Mouse (Mus musculus): ENCODE results near the gene Pum1. TPM values are rescaled to one million over a fixed set of nuclear protein-coding genes. Genes with fewer than 3 reads are reported as not detected.
A peak's percentile ranks its signal among the peaks of the same experiment; 100 is the strongest.
"Not testable (repeated sequence)": the region's sequence is repeated elsewhere in the genome, so short reads cannot be mapped to it uniquely, and the experiment has no call there.

Gene Pum1
- polyA plus RNA-seq (2015; fragmentation: Nextera tagmentation; extraction: Ambion mirVana): 137 and 142 TPM in 2 replicates

DNA sequence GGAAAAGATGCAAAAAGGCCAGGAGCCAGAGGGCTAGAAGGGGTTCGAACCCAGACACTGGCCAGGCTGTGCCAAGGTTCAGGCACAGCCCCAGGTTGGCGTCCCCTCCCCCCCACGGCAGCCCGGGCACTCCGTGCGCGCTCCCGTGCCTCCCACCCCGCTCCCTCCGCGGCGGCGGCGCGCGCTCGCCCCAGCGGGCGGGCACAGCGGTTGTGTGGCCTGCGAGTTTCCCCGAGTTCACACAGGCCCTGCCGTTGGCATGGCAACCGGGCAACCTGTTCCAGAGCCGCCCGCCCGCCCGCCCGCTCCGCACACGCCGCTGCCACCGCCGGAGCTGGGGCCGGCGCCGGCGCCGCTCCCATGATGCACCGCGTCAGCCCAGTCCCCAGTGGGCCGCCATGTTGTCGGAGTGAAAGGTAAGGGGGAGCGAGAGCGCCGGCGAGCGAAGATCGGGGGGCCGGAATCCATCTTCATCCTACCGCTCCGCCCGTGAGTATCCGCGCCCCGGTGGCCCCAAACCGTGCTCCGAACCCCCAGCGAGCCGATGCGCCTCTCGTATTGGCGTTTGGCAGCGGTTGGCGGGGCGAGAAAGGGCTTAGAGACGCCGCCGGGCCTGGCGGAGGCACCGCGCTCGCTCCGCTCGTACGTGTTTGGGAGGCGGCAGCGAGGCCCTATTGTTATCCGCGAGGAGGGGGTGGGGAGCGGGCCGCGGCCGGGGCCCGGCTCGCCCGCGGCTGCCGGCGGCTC is at the start of gene Pum1:
Pum1 (plus strand) TSS at position 343 of the 747 bp plus-strand sequence.
- Histone ChIP-seq H3K27me3 (replicated peaks; ENCODE audit: control insufficient read depth, insufficient read depth, low read length) (no peaks in the 10 kb centered on the region), H3K9me3 (ENCODE audit: control insufficient read depth, low read length) (no peaks in the 10 kb centered on the region), H3K9ac (replicated peaks; ENCODE audit: low read depth, low read length) (peak within 1 kb of the TSS; percentile 77), H3K27ac (ENCODE audit: low read length) (peak within 1 kb of the TSS; percentile 93), H3K4me3 (replicated peaks; ENCODE audit: low read length) (peak within 1 kb of the TSS; percentile 58), H3K4me2 (ENCODE audit: low read length) (peak within 1 kb of the TSS; percentile 65), H3K36me3 (ENCODE audit: control insufficient read depth, insufficient read depth) (no peaks in the 10 kb centered on the region), H3K4me1 (replicated peaks; ENCODE audit: control insufficient read depth, insufficient read depth, low read length) (peaks cover 24% of the 10 kb centered on the region)
- whole genome bisulfite sequencing: under 1% methylated on average over 82 of the region's 90 CpGs
- ATAC-seq: peak; percentile 95

DNA sequence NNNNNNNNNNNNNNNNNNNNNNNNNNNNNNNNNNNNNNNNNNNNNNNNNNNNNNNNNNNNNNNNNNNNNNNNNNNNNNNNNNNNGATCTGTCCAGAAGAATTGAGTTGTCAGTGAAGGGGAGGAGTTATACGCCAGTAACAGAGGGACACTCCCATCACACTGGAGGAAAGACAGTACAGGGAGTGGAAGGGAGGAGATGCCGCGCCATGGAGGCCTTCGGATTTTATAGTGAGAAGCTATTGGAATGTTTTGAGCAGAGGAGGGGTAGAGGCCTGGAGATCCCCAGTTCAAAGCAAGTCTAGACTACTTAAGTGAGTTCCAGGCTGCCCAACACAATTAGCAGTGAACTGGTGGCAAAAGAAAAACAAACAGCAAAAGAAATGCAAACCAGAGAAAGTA is 33.7 kb upstream of the Pum1 start:
- WGBS: 9% methylated on average over 4 of the region's 4 CpGs
- Histone ChIP-seq H3K9ac (replicated peaks; ENCODE audit: low read depth, low read length) (no peak overlapping the region), H3K4me3 (replicated peaks; ENCODE audit: low read length) (no peak overlapping the region), H3K4me1 (replicated peaks; ENCODE audit: control insufficient read depth, insufficient read depth, low read length) (no peaks in the 10 kb centered on the region), H3K27ac (ENCODE audit: low read length) (no peak overlapping the region), H3K27me3 (replicated peaks; ENCODE audit: control insufficient read depth, insufficient read depth, low read length) (no peaks in the 10 kb centered on the region), H3K36me3 (ENCODE audit: control insufficient read depth, insufficient read depth) (no peaks in the 10 kb centered on the region), H3K9me3 (ENCODE audit: control insufficient read depth, low read length) (no peaks in the 10 kb centered on the region), H3K4me2 (ENCODE audit: low read length) (peak overlapping the region; percentile 31)
- no peak for ATAC-seq

DNA sequence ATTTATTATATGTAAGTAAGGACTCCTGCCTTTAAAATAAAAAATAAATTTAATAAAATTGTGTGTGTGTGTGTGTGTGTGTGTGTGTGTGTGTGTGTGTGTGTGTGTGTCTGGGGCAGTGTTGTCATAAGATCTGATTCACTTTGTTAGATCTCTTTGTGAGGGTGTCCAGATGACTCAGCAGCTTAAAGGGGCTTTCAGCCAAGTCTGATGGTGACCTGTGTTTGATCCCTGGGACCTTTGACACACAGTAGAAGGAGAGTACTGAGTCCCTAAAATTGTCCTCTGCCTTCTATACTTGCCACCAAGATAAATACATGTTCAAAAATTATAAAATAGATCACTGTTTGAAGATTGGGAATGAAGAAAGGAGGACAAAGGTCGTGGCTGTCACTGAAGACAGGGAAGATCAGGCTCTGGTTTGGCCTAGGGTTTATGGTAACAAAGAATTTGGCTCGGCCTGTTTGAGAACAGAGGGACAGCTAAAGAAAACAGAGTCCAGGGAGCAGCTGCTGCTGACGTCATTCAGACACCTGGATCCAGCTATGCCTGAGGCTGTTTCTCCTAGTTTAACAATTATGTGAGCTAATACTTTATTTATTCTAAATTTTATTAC is 32.8 kb upstream of the Pum1 start:
- Histone ChIP-seq H3K36me3 (ENCODE audit: control insufficient read depth, insufficient read depth) (no peaks in the 10 kb centered on the region), H3K27me3 (replicated peaks; ENCODE audit: control insufficient read depth, insufficient read depth, low read length) (no peaks in the 10 kb centered on the region), H3K4me1 (replicated peaks; ENCODE audit: control insufficient read depth, insufficient read depth, low read length) (no peaks in the 10 kb centered on the region), H3K4me3 (replicated peaks; ENCODE audit: low read length) (no peak overlapping the region), H3K9ac (replicated peaks; ENCODE audit: low read depth, low read length) (no peak overlapping the region), H3K9me3 (ENCODE audit: control insufficient read depth, low read length) (no peaks in the 10 kb centered on the region), H3K27ac (ENCODE audit: low read length) (no peak overlapping the region), H3K4me2 (ENCODE audit: low read length) (no peak overlapping the region)
- no peak for ATAC-seq
- WGBS: 59% methylated on average over 3 of the region's 3 CpGs

DNA sequence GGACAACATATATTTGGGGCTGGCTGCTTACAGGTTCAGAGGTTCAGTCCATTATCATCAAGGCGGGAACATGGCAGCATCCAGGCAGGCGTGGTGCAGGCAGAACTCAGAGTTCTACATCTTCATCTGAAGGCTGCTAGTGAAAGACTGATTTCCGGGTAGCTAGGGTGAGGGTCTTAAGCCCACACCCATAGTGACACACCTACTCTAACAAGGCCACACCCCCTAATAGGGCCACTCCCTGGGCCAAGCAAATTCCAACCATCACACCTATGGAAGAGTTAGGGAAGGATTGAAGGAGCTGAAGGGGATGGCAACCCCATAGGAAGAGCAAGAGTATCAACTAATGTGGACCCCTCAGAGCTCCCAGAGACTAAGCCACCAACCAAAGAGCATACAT is 28.0 kb upstream of the Pum1 start:
- H3K4me1 ChIP-seq (replicated peaks; ENCODE audit: control insufficient read depth, insufficient read depth, low read length); ATAC-seq; H3K36me3 ChIP-seq (ENCODE audit: control insufficient read depth, insufficient read depth); H3K4me2 ChIP-seq (ENCODE audit: low read length); H3K27me3 ChIP-seq (replicated peaks; ENCODE audit: control insufficient read depth, insufficient read depth, low read length); H3K4me3 ChIP-seq (replicated peaks; ENCODE audit: low read length); H3K9me3 ChIP-seq (ENCODE audit: control insufficient read depth, low read length); H3K27ac ChIP-seq (ENCODE audit: low read length); H3K9ac ChIP-seq (replicated peaks; ENCODE audit: low read depth, low read length): not testable (repeated sequence)
- 92% methylated on average over 3 of the region's 3 CpGs for WGBS

DNA sequence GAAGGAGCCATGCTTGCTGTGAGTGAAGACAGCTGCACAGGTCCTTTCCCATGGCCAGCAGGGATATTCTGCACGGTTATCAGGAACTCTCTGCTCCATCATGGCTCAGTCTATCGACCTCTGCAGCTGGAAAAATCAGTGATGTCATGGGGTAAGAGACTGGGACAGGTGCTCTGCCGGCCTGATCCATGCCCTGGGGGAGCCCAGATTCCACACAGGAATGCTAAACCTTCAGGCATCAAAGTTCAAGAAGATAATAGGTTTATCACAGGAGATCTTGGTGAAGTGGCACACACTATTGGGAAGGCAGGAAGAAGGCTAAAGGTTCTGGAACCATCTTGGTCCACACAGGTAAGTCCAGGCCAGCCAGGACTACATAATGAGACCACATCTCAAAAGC is 26.4 kb upstream of the Pum1 start:
- WGBS: 77% methylated on average over 3 of the region's 3 CpGs
- H3K36me3 ChIP-seq (ENCODE audit: control insufficient read depth, insufficient read depth): no peaks in the 10 kb centered on the region
- H3K9ac ChIP-seq (replicated peaks; ENCODE audit: low read depth, low read length): no peak overlapping the region
- ATAC-seq: no peak
- H3K27me3 ChIP-seq (replicated peaks; ENCODE audit: control insufficient read depth, insufficient read depth, low read length): no peaks in the 10 kb centered on the region
- no peak overlapping the region for H3K27ac ChIP-seq (ENCODE audit: low read length)
- no peaks in the 10 kb centered on the region for H3K4me1 ChIP-seq (replicated peaks; ENCODE audit: control insufficient read depth, insufficient read depth, low read length)
- no peak overlapping the region for H3K4me3 ChIP-seq (replicated peaks; ENCODE audit: low read length)
- H3K4me2 ChIP-seq (ENCODE audit: low read length): no peak overlapping the region
- H3K9me3 ChIP-seq (ENCODE audit: control insufficient read depth, low read length): no peaks in the 10 kb centered on the region

DNA sequence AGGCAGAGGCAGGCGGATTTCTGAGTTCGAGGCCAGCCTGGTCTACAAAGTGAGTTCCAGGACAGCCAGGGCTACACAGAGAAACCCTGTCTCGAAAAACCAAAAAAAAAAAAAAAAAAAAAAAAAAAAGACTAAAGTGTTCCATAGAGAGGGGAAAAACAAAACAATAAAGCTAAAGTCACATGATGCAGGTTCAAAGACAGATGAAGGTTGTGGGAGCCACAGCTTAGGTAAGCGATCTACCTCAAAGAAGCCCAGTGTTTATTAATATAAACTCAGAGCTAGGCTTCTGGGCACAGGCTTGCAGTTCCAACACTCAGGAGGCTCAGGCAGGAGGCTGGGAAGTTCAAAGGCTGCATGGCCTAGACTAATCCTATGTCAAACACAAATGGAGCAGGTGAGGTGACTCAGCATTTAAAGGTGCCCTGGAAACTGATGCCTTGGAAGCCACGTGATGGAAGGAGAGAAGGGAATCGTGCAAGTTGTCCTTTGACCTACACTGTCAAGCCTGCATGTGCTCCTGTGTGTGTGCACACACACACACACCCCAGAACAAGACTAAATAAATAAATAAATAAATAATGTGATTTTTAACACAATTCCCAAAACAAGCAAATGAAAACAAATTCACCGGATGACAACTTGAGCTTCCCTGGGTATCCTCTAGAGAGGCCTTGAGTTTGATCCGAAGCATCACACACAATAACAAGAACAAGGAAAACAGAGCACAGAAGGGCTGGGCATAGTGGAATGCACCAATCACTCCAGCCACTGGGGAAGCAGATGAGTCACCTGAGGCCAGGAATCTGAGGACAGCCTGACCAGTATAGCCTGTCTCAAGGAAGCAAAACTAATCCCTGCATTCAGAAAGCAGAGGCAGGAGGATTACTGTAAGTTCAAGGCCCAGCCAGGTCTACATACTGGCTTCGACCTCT is 25.4 kb upstream of the Pum1 start:
- Histone ChIP-seq H3K4me3 (replicated peaks; ENCODE audit: low read length) (no peak overlapping the region), H3K4me1 (replicated peaks; ENCODE audit: control insufficient read depth, insufficient read depth, low read length) (no peaks in the 10 kb centered on the region), H3K36me3 (ENCODE audit: control insufficient read depth, insufficient read depth) (no peaks in the 10 kb centered on the region), H3K4me2 (ENCODE audit: low read length) (no peak overlapping the region), H3K27ac (ENCODE audit: low read length) (no peak overlapping the region), H3K9ac (replicated peaks; ENCODE audit: low read depth, low read length) (no peak overlapping the region), H3K9me3 (ENCODE audit: control insufficient read depth, low read length) (no peaks in the 10 kb centered on the region), H3K27me3 (replicated peaks; ENCODE audit: control insufficient read depth, insufficient read depth, low read length) (no peaks in the 10 kb centered on the region)
- 90% methylated on average over 7 of the region's 9 CpGs for WGBS
- ATAC-seq: no peak

DNA sequence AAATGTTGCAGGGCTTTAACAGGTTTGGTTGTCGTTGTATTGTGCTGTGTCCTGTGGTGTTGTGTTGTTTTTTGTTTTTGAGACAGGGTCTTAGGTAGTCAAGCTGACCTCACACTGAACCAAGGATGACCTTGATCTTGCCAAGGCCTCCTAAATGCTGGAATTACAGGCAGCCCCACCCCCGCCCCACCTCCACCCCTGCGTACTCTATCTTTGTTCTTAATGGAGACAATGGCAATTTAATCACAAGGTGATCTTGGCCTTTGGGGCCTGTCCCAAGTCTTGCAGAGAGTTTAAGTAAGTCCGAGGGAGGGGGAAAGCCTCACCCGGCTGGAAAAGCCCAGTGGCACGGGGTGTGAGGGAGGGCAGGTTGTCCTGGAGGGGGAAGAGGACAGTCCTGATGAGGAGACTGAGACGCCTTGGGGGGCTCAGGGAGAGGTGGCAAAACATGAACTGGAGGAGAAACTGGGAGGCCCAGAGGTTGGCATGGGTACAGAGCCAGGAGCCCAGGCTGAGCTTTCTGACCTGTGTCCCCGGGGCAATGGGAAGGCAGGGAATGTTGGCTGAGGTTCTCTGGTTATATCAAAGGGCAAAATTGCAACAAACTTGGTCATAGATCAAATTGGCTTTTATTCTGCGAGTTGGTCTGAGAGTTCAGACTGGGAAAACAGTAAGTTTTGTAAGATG is 22.9 kb upstream of the Pum1 start:
- ATAC-seq: no peak
- no peaks in the 10 kb centered on the region for H3K4me1 ChIP-seq (replicated peaks; ENCODE audit: control insufficient read depth, insufficient read depth, low read length)
- H3K4me2 ChIP-seq (ENCODE audit: low read length): no peak overlapping the region
- no peaks in the 10 kb centered on the region for H3K36me3 ChIP-seq (ENCODE audit: control insufficient read depth, insufficient read depth)
- H3K27me3 ChIP-seq (replicated peaks; ENCODE audit: control insufficient read depth, insufficient read depth, low read length): no peaks in the 10 kb centered on the region
- no peak overlapping the region for H3K4me3 ChIP-seq (replicated peaks; ENCODE audit: low read length)
- no peaks in the 10 kb centered on the region for H3K9me3 ChIP-seq (ENCODE audit: control insufficient read depth, low read length)
- no peak overlapping the region for H3K9ac ChIP-seq (replicated peaks; ENCODE audit: low read depth, low read length)
- no peak overlapping the region for H3K27ac ChIP-seq (ENCODE audit: low read length)
- 72% methylated on average over 9 of the region's 9 CpGs for WGBS

DNA sequence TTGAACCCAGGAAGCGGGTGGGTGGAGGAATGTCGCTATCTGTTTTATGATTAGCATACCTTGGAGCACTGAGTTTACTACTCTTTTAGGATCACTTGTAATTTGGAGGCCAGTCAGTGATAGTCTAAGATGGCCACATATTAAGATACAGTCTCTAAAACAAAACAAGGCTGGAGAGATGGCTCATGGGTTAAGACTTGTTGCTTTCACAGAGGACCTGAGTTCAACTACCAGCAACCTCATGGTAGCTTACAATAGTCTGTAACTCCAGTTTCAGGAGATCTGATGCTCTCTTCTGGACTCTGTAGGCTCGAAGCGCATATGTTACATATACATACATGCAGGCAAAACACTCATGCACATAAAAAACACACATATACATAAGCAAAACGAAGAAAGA is 20.7 kb upstream of the Pum1 start:
- Histone ChIP-seq H3K9me3 (ENCODE audit: control insufficient read depth, low read length) (no peaks in the 10 kb centered on the region), H3K4me3 (replicated peaks; ENCODE audit: low read length) (no peak overlapping the region), H3K36me3 (ENCODE audit: control insufficient read depth, insufficient read depth) (no peaks in the 10 kb centered on the region), H3K4me2 (ENCODE audit: low read length) (no peak overlapping the region), H3K9ac (replicated peaks; ENCODE audit: low read depth, low read length) (no peak overlapping the region), H3K27ac (ENCODE audit: low read length) (no peak overlapping the region), H3K27me3 (replicated peaks; ENCODE audit: control insufficient read depth, insufficient read depth, low read length) (no peaks in the 10 kb centered on the region), H3K4me1 (replicated peaks; ENCODE audit: control insufficient read depth, insufficient read depth, low read length) (no peaks in the 10 kb centered on the region)
- 91% methylated on average over 5 of the region's 5 CpGs for WGBS
- no peak for ATAC-seq

DNA sequence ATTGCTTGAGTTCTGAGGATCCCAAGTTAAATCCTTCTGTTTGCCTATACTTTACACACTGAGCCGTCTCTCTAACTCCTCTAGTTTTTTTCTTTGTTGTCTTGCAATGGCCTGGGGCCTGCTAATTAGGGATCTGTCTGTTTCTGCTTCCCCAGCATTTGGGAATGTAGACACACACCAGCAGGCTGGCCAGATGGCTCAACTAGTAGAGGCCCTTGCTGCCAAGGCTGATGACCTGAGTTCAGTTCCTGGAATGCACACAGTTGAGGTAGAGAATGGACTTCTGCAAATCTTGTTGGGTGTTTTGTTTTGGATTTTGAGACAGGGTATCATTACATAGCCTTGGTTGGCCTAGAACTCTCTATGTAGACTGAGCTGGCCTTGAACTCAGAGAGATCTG is 17.7 kb upstream of the Pum1 start:
- no peak for ATAC-seq
- no peaks in the 10 kb centered on the region for H3K36me3 ChIP-seq (ENCODE audit: control insufficient read depth, insufficient read depth)
- 33% methylated on average over 1 of the region's 1 CpGs for WGBS
- H3K4me1 ChIP-seq (replicated peaks; ENCODE audit: control insufficient read depth, insufficient read depth, low read length): no peaks in the 10 kb centered on the region
- H3K27ac ChIP-seq (ENCODE audit: low read length): no peak overlapping the region
- no peak overlapping the region for H3K9ac ChIP-seq (replicated peaks; ENCODE audit: low read depth, low read length)
- no peaks in the 10 kb centered on the region for H3K9me3 ChIP-seq (ENCODE audit: control insufficient read depth, low read length)
- no peaks in the 10 kb centered on the region for H3K27me3 ChIP-seq (replicated peaks; ENCODE audit: control insufficient read depth, insufficient read depth, low read length)
- H3K4me2 ChIP-seq (ENCODE audit: low read length): no peak overlapping the region
- no peak overlapping the region for H3K4me3 ChIP-seq (replicated peaks; ENCODE audit: low read length)

Measured in forebrain, embryonic 16.5 days (tissue).